Mouse (Mus musculus): Measurements from ENCODE around the gene Hbp1.

Gene Hbp1

DNA sequence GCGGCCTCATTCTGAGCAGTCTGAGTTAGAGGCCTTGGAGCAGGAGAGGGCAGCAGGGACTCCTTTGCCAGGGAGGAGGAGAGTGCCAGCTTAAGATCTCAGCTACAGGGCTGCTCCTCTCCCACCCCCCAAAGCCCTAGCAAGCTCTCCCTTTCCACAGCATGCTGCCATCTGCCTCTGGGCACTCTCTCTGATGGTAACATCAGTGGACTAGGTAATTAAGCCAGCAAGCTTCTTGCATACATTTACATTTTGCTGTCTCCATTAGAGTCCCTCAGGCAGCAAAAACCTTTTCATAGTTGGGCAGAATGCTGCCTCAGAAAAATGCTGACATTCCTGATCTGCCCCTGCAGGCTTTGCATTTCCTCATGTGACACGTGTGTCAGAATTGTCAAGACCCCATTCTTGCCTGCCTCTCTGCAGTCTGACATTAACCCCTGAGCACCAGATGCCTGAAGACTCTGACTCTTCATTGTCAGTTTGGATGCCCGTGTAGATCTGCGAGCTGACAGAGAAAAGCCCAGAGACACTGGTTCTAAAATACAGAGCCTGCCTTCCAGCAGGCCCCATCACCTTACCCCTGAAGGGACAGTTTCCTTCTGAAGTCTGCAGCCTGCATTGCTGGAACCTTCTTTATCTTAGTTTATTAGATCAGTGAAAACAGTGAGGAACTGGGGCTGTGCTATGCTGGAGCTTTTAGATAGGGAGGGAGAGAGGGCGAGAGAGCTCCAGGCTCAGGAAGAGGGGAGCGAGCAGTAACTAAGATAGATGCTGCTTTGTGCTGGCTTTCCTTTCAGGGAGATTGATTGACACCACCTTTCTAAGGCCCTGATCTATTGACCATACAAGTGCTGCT is 44.4 kb downstream of the Hbp1 start:
- no peak for DNase-seq (ENCODE audit: low read depth)

GRCm38 (mm10) chr12:31900391-31900914 is 49.9 kb downstream of the Hbp1 start:
- no peak for DNase-seq (ENCODE audit: low read depth)

- DNase-seq (ENCODE audit: low read depth), result no peak
Observed at GRCm38 (mm10) chr12:31897456-31897855, 52.9 kb downstream of the Hbp1 start.

DNA sequence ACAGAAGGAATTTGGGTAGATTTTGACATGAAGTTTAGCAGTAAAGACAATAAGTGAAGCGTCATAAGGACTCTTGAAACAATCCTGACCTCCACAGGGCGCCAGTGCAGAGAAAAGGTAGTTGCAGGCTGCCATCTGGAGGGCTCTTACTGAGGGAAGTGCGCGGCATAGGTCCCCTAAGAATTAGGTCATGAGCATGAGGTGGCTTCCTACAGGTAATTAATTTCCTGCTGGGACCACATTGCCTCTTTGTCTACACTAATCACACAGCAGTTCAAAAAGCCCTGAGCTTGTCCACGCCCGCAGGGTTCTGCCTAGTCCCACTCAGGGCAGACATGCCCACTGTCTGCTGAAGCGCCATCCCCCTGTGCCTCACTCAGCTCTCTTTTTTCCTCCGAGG is 53.3 kb downstream of the Hbp1 start:
- DNase-seq (ENCODE audit: low read depth), result no peak

DNA sequence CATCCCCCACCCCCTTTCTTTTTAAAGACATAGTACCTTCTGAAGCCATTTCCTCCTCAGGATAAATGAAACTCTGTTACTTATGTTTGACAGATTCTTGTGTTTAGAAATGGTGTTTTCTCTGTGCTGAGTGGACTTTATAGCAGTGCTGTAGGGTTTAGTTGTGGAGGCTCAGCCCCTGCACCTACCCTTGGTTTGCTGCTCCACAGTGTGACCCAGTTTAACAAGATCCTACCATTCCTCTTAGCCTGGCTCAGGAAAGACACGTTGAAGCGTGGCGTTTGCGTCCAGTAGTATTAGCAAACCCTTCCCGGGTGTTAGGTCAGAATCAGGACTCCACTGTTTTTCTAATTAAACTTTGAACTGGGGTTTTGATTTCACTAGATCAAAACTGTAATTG is 54.0 kb downstream of the Hbp1 start:
- no peak for DNase-seq (ENCODE audit: low read depth)

GRCm38 (mm10) chr12:31895888-31896287 is 54.4 kb downstream of the Hbp1 start:
- no peak for DNase-seq (ENCODE audit: low read depth)

- no peak for DNase-seq (ENCODE audit: low read depth)
Observed at GRCm38 (mm10) chr12:31895095-31895734, 55.1 kb downstream of the Hbp1 start.

GRCm38 (mm10) chr12:31892771-31893170 is 57.6 kb downstream of the Hbp1 start:
- DNase-seq (ENCODE audit: low read depth), result no peak

GRCm38 (mm10) chr12:31892079-31892478 is 58.3 kb downstream of the Hbp1 start:
- no peak for DNase-seq (ENCODE audit: low read depth)

DNA sequence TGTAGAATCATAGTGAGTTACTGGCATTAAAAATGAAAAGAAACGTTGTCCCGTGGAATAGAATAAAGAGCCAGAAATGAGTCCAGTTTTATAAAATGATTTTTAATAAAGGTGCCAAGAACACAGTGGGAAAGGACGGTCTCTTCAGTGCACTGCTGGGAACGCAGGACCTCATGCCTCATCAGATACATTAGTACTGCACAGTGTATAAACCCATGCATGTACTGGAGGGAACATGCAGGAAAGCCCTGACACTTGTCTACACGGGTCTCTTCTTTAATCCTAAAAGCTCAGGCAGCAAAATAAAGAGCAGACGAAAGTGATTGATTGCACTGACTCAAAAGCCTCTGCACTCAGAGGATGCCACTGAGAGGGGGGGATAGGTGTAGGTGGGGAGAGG is 59.6 kb downstream of the Hbp1 start:
- no peak for DNase-seq (ENCODE audit: low read depth)

DNA sequence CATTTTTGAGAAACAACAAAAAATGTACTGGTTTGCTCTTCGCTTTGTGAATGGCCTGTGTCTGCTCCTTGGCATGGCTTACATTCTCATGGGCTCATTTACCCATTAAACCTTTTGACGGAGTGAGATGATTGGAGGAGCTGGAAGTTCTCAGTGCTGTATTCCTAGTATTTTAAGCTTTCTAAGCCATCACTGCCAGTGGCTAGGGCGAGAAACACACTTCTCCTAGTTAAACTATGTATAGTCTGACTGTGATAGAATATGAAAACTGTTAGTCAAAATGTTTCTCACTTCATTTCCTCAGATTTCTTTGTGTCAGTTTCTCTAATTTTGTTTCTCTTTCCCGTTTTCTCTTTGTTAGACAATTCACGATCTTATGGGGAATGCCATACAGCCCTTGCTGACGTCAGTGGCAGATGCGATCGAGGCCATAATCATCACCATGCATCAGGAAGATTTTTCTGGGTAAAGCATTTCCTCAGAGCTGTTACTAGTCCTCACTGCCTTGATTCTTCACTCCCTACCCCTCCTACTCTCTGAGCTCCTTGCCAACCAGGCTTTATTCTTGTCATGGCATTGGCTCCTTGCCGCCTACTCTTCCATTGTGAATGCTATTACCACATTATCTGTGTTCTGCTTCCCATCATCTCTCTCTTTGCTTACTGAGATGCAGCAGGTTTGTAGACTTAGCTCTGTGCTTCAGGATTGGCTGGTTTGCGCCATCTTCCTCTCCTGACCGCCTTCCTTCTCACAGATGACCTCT is 64.3 kb downstream of the Hbp1 start:
- DNase-seq (ENCODE audit: low read depth), result no peak

DNA sequence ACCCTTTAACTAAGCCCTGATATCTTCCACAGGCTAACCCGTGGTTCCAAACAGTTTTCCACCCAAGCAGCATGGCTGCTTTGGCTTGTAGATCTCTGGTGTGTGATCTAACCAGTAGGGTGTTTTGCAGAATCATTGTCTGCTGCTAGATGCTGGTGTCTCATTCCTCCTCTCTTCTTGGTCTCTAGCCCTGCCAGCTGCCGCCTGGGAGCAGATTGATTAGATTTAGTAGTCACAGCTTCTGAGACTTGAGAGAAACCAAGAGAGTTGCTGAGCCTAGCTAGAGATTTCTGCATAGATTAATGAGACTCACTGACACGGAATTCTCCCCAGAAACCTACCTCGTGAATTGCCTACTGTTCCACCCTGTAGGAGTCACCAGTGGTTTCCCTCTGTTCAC is 65.3 kb downstream of the Hbp1 start:
- no peak for DNase-seq (ENCODE audit: low read depth)

DNA sequence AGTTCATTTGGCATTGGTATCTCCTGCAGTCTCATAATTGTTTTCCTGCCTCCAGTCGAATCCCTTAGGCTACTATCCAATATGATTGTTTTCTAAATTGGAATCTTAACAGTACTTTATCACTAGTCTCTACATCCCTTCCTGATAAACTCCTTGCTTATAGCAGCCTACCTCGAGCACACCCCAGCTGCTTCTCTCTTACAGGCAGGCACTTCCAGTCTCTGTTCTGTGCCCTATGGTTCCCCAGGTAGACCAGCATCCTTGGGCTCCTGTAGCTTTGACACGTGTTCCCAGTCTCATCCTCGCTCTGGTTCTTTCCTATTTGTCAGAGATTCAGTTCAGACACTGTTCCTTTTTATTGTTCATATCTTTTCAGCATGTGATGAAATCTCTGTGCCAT is 66.0 kb downstream of the Hbp1 start:
- no peak for DNase-seq (ENCODE audit: low read depth)

DNA sequence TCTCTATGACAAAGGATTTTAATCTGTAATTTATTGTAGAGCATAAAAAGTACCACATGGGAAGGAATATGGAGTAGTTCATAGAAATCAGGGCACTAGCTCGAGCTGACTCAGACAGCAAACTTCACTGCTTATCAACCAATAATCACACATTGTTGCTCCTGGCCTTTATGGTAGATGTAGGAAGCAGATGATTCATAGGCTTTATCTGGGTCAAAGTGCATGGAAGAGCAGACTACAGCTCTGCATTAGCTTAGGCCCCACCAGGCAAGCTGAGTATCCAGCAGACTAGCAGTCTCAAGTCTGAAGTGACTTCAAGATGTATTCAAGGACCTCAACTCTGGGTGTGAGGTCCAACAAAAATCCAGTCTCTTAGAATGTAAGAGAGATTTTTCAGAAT is 67.6 kb downstream of the Hbp1 start:
- no peak for DNase-seq (ENCODE audit: low read depth)

GRCm38 (mm10) chr12:31876775-31877174 is 73.6 kb downstream of the Hbp1 start:
- no peak for DNase-seq (ENCODE audit: low read depth)
